Mouse (Mus musculus): ENCODE data around the gene Tgm5. TPM values are rescaled to one million over a fixed set of nuclear protein-coding genes. Genes with fewer than 3 reads are reported as not detected.
A peak's percentile ranks its signal among the peaks of the same experiment; 100 is the strongest.

Tgm5 gene
- polyA plus RNA-seq, 1 experiment from 2014 or later, result 0.86 TPM

DNA sequence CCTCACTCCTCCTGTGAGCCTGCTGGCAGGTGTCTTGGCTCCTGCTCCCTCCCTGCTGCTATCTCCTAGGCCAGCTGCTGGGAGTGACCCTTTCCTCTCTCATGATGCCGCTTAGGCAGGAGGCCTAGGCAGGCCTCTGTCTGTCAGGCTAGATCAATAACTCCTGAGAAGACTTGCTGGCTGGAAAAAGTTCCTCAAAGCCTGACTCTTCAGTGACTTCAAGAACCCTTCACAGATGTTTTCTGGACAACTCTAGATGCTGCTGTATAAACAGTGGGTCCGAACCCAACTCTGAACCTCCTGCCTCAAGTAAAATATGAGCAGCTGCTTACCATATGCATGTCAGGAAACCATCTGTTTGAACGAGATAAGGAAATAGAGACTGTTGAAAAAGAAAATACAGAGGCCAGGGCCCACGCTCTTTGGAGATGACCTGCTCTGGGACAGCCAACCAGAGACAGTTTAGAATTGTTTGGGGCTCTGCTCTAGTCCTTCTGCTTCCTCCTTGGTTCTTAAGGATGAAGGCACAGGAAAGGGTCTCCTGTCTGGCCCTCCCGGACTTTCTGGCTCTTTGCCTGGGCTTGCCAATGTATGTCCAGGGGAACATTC lies 48.8 kb downstream of the Tgm5 start, which contains the start of gene Epb42:
Epb42 (minus strand) TSS at position 340 of the 609 bp plus-strand sequence.
- ATAC-seq (ENCODE audit: low read depth) (no peak), DNase-seq (ENCODE audit: low spot score) (no peak)
- Histone ChIP-seq H3K27ac (replicated peaks; ENCODE audit: low read depth, low read length) (no peak within 1 kb of the TSS), H3K9me3 (ENCODE audit: control insufficient read depth, low read length) (no peaks in the 10 kb centered on the region), H3K36me3 (ENCODE audit: control insufficient read depth, insufficient read depth, low read length) (no peaks in the 10 kb centered on the region), H3K27me3 (replicated peaks; ENCODE audit: control insufficient read depth, insufficient read depth, low read length) (no peaks in the 10 kb centered on the region), H3K4me1 (ENCODE audit: control insufficient read depth, insufficient read depth, low read length) (no peaks in the 10 kb centered on the region), H3K4me3 (ENCODE audit: low read depth, low read length) (no peak within 1 kb of the TSS), H3K4me2 (ENCODE audit: low read depth, low read length) (no peak within 1 kb of the TSS), H3K9ac (ENCODE audit: low read depth, low read length) (no peak within 1 kb of the TSS)
- WGBS, result 57% methylated on average over 5 of the region's 5 CpGs

DNA sequence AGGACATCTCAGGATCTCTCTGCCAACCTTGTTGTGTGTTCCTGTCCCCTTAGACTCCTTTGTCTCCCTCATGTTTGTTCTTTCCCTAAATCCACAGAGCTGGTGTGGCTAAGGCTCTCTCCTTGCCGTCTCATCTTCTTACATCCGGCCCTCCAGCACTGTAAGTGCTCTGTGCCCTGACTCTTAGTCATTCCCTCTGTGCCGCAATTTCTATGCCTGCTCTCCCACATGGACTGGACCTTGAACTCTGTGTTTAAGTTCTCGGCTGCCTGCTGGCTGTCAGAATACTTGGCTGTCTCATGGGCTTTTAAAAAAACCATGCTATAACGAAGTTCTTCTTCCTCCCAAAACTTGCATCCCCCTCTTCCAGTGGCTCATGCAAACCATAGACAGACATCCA lies 62.7 kb downstream of the Tgm5 start:
- H3K36me3 ChIP-seq (ENCODE audit: control insufficient read depth, insufficient read depth, low read length), result peaks cover 1% of the 10 kb centered on the region

DNA sequence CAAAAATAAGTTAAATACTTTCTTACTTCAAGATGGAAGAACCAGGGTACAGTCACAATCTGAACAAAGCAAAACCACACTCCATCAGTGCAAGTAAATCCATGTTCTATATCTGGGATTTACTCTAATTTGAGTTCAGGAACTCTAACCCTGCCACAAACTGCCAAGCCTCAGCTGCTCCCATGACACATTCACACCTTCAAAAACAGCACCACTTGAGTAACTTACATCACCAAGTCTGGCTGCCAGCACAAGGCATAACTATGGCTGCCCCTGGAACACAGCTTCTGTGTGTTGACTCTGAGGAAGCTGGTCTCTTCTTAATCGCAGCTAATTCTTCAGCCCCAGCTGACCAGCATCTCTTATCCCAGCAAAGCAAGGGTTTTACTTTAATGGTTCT lies 68.5 kb downstream of the Tgm5 start:
- DNase-seq (ENCODE audit: low spot score) (no peak), ATAC-seq (ENCODE audit: low read depth) (no peak)
- WGBS, result 91% methylated on average over 1 of the region's 1 CpGs
- Histone ChIP-seq H3K4me3 (ENCODE audit: low read depth, low read length) (no peak overlapping the region), H3K9ac (ENCODE audit: low read depth, low read length) (no peak overlapping the region), H3K9me3 (ENCODE audit: control insufficient read depth, low read length) (no peaks in the 10 kb centered on the region), H3K36me3 (ENCODE audit: control insufficient read depth, insufficient read depth, low read length) (peaks cover 47% of the 10 kb centered on the region), H3K4me2 (ENCODE audit: low read depth, low read length) (no peak overlapping the region), H3K4me1 (ENCODE audit: control insufficient read depth, insufficient read depth, low read length) (no peaks in the 10 kb centered on the region), H3K27ac (replicated peaks; ENCODE audit: low read depth, low read length) (no peak overlapping the region), H3K27me3 (replicated peaks; ENCODE audit: control insufficient read depth, insufficient read depth, low read length) (no peaks in the 10 kb centered on the region)

More for the DNA sequence above, 62.7 kb downstream of the Tgm5 start:
- no peaks in the 10 kb centered on the region for H3K9me3 ChIP-seq (ENCODE audit: control insufficient read depth, low read length)
- ATAC-seq (ENCODE audit: low read depth), result no peak
- no peaks in the 10 kb centered on the region for H3K27me3 ChIP-seq (replicated peaks; ENCODE audit: control insufficient read depth, insufficient read depth, low read length)
- H3K4me3 ChIP-seq (ENCODE audit: low read depth, low read length), result no peak overlapping the region
- no peak overlapping the region for H3K4me2 ChIP-seq (ENCODE audit: low read depth, low read length)
- no peak overlapping the region for H3K27ac ChIP-seq (replicated peaks; ENCODE audit: low read depth, low read length)
- DNase-seq (ENCODE audit: low spot score), result no peak
- 53% methylated on average over 5 of the region's 5 CpGs for WGBS
- H3K4me1 ChIP-seq (ENCODE audit: control insufficient read depth, insufficient read depth, low read length), result no peaks in the 10 kb centered on the region
- no peak overlapping the region for H3K9ac ChIP-seq (ENCODE audit: low read depth, low read length)

DNA sequence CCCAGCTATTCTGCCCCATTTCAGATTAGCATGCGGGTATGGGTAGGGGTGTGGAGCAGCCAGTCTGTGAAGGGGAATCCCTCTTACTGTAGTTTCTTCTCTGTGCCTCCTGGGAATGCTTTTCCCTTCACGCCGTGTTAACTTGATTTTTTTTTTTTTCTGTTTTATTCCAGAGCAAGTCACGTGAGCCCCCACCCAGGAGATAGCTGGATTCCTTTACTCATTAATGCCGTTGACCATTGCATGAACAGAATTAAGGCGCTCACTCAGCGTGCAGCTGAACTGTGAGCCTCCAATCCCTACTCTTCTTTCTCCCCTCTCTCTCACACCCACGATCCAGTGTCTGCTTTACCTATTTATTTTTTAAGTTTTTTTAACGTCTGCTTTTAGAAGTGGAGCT lies 69.4 kb downstream of the Tgm5 start:
- no peak for ATAC-seq (ENCODE audit: low read depth)

DNA sequence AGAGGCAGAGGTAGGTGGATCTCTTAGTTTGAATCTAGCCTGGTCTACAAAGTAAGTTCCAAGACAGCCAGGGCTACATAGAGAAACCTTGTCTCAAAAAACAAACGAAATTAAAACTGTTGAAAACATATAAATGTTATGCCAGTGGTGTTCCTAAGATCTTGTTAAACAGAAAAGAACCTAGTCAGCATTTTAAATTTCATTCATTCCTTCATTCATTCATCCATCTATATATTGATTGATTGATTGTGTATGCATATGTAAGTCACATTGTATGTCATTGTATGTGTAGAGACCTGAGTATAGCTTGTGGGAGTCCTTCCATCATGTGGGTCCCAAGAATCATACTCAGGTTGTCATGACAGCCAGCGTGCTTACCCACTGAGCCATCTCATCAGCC lies 70.1 kb downstream of the Tgm5 start:
- Histone ChIP-seq H3K4me2 (ENCODE audit: low read depth, low read length) (no peak overlapping the region), H3K36me3 (ENCODE audit: control insufficient read depth, insufficient read depth, low read length) (peaks cover 57% of the 10 kb centered on the region), H3K27ac (replicated peaks; ENCODE audit: low read depth, low read length) (no peak overlapping the region), H3K27me3 (replicated peaks; ENCODE audit: control insufficient read depth, insufficient read depth, low read length) (no peaks in the 10 kb centered on the region), H3K9ac (ENCODE audit: low read depth, low read length) (no peak overlapping the region), H3K9me3 (ENCODE audit: control insufficient read depth, low read length) (no peaks in the 10 kb centered on the region), H3K4me3 (ENCODE audit: low read depth, low read length) (no peak overlapping the region), H3K4me1 (ENCODE audit: control insufficient read depth, insufficient read depth, low read length) (no peaks in the 10 kb centered on the region)
- 80% methylated on average over 2 of the region's 2 CpGs for WGBS
- ATAC-seq (ENCODE audit: low read depth) (no peak), DNase-seq (ENCODE audit: low spot score) (no peak)

More for the DNA sequence above, 69.4 kb downstream of the Tgm5 start:
- no peak overlapping the region for H3K27ac ChIP-seq (replicated peaks; ENCODE audit: low read depth, low read length)
- H3K36me3 ChIP-seq (ENCODE audit: control insufficient read depth, insufficient read depth, low read length), result peaks cover 56% of the 10 kb centered on the region
- no peak overlapping the region for H3K9ac ChIP-seq (ENCODE audit: low read depth, low read length)
- no peak overlapping the region for H3K4me2 ChIP-seq (ENCODE audit: low read depth, low read length)
- H3K4me1 ChIP-seq (ENCODE audit: control insufficient read depth, insufficient read depth, low read length), result no peaks in the 10 kb centered on the region
- H3K27me3 ChIP-seq (replicated peaks; ENCODE audit: control insufficient read depth, insufficient read depth, low read length), result no peaks in the 10 kb centered on the region
- H3K4me3 ChIP-seq (ENCODE audit: low read depth, low read length), result no peak overlapping the region
- no peak for DNase-seq (ENCODE audit: low spot score)
- WGBS, result 87% methylated on average over 9 of the region's 9 CpGs
- no peaks in the 10 kb centered on the region for H3K9me3 ChIP-seq (ENCODE audit: control insufficient read depth, low read length)

DNA sequence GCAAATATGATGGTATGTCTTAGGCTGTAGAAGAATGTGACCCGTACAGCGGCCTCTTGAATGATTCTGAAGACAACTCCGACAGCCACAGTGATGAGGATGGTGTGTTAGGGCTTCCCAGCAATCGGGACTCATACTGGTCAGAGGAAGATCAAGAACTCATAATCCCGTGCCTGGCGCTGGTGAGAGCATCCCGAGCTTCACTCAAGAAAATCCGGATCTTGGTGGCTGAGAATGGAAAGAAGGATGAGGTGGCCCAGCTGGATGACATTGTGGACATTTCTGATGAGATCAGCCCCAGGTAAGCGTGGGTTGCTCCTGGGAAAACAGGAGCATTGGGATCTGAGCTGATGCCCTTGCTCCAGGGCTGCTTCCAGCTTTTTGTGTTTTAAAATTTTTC lies 73.0 kb downstream of the Tgm5 start:
- Histone ChIP-seq H3K9me3 (ENCODE audit: control insufficient read depth, low read length) (no peaks in the 10 kb centered on the region), H3K27ac (replicated peaks; ENCODE audit: low read depth, low read length) (no peak overlapping the region), H3K4me3 (ENCODE audit: low read depth, low read length) (no peak overlapping the region), H3K27me3 (replicated peaks; ENCODE audit: control insufficient read depth, insufficient read depth, low read length) (no peaks in the 10 kb centered on the region), H3K4me1 (ENCODE audit: control insufficient read depth, insufficient read depth, low read length) (0 out of 2 replicates have a peak, but pooled peaks cover 6% of the 10 kb centered on the region), H3K4me2 (ENCODE audit: low read depth, low read length) (no peak overlapping the region), H3K9ac (ENCODE audit: low read depth, low read length) (no peak overlapping the region), H3K36me3 (ENCODE audit: control insufficient read depth, insufficient read depth, low read length) (peaks cover 56% of the 10 kb centered on the region)
- 89% methylated on average over 9 of the region's 9 CpGs for WGBS
- DNase-seq (ENCODE audit: low spot score), result no peak
- ATAC-seq (ENCODE audit: low read depth), result no peak

DNA sequence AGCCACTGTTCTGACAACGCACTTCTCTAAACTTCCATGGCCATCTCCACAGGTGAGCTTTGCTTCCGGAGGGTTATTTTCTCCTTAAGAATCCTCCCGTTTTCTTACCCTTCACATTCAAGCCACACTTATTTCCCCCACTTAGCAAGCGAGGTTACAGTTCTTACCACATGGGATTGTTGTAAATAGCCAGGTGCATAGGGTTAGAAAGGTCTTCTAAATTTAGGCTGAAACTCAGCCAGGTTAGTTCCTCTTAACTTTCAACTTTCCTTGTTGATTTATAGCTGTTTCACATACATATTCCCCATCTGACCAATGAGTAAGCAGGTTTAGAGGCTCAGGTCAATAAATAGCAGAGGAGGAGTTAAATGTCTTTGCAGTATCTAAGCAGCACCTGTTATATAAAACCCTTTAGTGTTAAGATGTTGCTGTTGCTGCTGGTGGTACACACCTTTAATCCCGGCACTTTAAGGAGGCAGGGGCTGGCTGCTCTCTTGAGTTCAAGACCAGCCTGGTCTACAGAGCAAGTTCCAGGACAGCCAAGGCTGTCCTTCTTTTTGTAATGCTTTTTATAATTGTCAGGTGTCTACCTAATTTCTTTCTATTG lies 76.5 kb downstream of the Tgm5 start:
- Histone ChIP-seq H3K4me1 (ENCODE audit: control insufficient read depth, insufficient read depth, low read length) (0 out of 2 replicates have a peak, but pooled peaks cover 6% of the 10 kb centered on the region), H3K4me2 (ENCODE audit: low read depth, low read length) (peak overlapping the region; percentile 79), H3K4me3 (ENCODE audit: low read depth, low read length) (peak overlapping the region; percentile 82), H3K36me3 (ENCODE audit: control insufficient read depth, insufficient read depth, low read length) (peaks cover 28% of the 10 kb centered on the region), H3K9ac (ENCODE audit: low read depth, low read length) (peak overlapping the region; percentile 80), H3K27me3 (replicated peaks; ENCODE audit: control insufficient read depth, insufficient read depth, low read length) (no peaks in the 10 kb centered on the region), H3K9me3 (ENCODE audit: control insufficient read depth, low read length) (no peaks in the 10 kb centered on the region), H3K27ac (replicated peaks; ENCODE audit: low read depth, low read length) (no peak overlapping the region)
- DNase-seq (ENCODE audit: low spot score), result no peak
- ATAC-seq (ENCODE audit: low read depth), result no peak
- WGBS, result 19% methylated on average over 5 of the region's 5 CpGs

DNA sequence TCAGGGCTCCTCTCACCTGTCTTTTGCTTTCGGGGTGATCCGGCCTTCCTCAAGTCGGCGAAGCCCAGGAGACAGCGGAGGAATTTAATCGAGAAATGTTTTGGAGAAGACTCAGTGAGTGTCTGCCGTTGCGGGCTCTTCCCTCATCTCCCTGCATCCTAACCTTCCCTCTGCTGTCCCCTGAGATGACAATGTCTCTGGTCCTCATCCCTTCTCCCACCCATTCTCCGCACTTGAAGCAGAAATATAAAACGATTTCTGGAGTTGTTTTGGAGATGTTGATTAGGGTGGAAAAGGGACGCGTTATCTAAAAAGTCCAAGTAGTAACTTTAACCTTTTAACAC lies 77.0 kb downstream of the Tgm5 start:
- no peak for ATAC-seq (ENCODE audit: low read depth)
- H3K27ac ChIP-seq (replicated peaks; ENCODE audit: low read depth, low read length), result no peak overlapping the region

More for the DNA sequence above, 77.0 kb downstream of the Tgm5 start:
- peak overlapping the region; percentile 79 for H3K4me2 ChIP-seq (ENCODE audit: low read depth, low read length)
- H3K9me3 ChIP-seq (ENCODE audit: control insufficient read depth, low read length), result no peaks in the 10 kb centered on the region
- no peaks in the 10 kb centered on the region for H3K27me3 ChIP-seq (replicated peaks; ENCODE audit: control insufficient read depth, insufficient read depth, low read length)
- no peak for DNase-seq (ENCODE audit: low spot score)
- H3K4me3 ChIP-seq (ENCODE audit: low read depth, low read length), result peak overlapping the region; percentile 82
- peaks cover 22% of the 10 kb centered on the region for H3K36me3 ChIP-seq (ENCODE audit: control insufficient read depth, insufficient read depth, low read length)
- 0 out of 2 replicates have a peak, but pooled peaks cover 6% of the 10 kb centered on the region for H3K4me1 ChIP-seq (ENCODE audit: control insufficient read depth, insufficient read depth, low read length)
- peak overlapping the region; percentile 80 for H3K9ac ChIP-seq (ENCODE audit: low read depth, low read length)
- 2% methylated on average over 12 of the region's 12 CpGs for WGBS
